Mouse (Mus musculus) CD8-positive naive resting alpha-beta T cell, adult 2 months (primary cell): ENCODE results near the gene Abhd12.

ENCODE experiments used
- DNase-seq, 2 experiments: peaks; one replicate each; pipeline ENCODE4 v3.0.0; 2022; ENCODE audit warnings: low read depth in 2 of 2, low spot score in 2 of 2

Gene Abhd12

DNA sequence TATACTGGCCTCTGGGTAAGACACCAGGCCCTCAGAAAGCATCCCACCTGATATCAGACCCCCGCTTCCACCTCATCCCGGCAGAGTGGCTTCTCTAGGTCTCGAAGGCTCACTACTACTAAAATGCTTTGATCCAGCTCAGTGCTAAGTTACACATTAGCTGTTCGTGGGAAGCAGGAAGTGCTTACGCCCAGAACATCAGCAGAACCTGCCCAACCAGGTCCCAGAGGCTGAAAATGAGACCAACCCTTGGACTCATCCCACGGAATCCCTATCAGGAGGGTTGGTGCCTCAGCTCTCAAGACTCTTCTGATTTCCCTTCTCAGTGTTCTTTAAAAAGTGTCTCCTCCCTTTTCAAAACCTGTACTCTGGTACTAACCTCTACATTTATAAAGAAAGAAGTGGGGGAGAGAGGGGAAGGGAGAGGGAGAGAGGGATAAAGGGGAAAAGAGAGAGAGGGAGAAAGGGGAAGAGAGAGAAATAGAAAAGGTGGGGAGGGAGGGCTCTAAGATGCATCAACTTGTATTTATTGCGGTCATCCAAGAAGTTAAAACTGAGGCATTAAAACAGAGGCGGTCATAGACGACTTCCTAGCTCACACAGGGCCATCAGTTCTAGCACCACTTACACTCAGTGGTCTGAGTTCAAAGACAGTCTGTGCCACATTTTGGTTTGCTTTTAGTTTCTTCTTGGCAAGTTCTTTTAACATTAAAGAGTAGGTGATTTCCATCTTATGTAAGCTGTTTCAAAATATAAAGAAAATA is 45.6 kb downstream of the Abhd12 start:
- DNase-seq, result no peak

DNA sequence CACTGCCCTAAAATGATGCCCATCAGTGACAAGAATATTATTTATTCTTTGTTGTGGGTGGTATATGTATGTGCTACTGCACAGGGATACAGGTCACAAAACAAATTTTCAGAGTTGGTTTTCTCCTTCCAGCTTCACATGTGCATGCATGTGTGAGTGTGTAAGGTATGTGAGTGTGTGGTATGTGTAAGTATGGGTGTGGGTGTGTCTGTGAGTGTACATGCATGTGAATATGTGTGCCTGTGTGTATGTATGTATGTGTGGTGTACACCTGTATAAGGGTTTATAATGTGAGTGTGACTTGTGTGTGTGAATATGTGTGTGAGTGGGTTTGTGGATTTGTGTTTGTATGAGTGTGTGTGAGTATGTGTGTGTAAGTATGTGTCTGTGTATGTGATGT is 49.4 kb downstream of the Abhd12 start:
- DNase-seq, result no peak

DNA sequence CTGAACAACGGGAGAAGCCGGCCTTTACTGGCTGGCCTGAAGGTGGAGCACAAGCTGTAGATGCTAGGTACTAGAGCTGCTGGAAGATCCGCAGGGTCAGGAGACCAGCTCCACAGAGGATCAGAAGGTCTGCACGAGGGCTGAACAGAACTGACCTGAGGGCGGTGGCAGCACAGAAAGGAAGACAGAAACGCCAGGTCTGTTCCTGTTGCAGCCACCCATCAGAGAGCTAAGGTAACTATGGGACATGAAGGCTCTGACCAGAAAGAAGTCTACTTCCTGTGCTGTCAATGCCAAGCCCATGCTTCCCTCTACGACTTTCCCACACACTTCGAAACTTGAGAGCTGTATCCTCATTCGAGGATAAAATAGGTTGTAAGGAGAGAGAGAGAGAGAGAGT is 53.3 kb downstream of the Abhd12 start:
- DNase-seq, result no peak

GRCm38 (mm10) chr2:150847436-150847995 is 57.0 kb downstream of the Abhd12 start:
- DNase-seq, result no peak

DNA sequence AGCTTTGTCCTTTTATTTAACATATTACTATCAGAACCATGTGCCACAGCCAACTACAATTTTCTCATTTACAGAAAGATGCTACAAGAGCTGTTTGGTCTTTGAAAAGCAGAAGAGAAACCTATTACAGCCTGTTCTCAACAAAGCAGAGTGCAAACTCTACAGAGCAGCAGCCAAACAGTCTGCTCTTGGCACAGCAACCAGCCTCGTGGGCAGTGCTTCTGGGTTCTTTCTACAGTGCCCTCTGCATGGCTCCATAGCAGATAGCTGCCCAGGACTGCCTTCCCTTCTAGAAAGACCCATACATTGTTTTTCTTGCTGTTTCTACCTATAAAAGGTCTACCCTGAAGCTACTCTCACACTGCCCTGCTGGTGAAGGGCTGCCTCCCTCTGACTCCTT is 59.7 kb downstream of the Abhd12 start:
- no peak for DNase-seq

DNA sequence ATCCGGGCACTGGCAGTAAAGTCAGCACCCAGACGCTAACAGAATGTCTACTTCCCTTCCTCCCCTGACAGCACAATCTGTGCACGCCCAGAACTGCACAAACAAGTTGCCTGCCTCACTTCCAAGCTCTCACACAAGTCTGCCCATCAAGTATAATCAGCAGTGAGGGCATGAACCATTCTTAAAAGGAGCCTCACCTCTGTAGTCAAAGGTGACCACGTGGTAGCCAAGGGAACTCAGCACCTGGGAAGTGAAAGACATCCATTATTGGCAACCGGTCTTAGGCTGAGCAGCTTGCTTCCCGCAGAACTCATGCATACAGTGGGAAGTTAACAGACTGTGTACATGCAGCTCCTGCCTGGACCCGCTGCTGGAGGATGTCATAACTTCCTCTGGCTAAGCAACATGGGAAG is 62.5 kb downstream of the Abhd12 start:
- DNase-seq, result no peak

DNA sequence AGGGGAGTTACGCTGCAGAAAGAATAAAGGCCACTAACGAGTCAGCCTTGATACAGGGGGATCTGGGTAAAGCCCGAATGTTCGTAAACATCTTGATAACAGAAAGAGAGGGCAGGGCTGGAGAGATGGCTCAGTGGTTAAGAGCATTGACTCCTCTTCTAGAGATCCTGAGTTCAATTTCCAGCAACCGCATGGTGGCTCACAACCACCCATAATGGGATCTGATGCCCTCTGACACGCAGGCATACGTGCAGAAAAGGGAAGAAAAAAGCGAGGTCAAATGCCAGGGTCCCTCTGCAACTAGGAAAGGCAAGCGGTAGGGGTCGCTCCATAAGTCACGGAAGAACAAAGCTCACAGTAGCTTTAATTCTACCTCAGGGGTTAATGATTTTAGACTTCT is 63.4 kb downstream of the Abhd12 start:
- DNase-seq, result no peak

DNA sequence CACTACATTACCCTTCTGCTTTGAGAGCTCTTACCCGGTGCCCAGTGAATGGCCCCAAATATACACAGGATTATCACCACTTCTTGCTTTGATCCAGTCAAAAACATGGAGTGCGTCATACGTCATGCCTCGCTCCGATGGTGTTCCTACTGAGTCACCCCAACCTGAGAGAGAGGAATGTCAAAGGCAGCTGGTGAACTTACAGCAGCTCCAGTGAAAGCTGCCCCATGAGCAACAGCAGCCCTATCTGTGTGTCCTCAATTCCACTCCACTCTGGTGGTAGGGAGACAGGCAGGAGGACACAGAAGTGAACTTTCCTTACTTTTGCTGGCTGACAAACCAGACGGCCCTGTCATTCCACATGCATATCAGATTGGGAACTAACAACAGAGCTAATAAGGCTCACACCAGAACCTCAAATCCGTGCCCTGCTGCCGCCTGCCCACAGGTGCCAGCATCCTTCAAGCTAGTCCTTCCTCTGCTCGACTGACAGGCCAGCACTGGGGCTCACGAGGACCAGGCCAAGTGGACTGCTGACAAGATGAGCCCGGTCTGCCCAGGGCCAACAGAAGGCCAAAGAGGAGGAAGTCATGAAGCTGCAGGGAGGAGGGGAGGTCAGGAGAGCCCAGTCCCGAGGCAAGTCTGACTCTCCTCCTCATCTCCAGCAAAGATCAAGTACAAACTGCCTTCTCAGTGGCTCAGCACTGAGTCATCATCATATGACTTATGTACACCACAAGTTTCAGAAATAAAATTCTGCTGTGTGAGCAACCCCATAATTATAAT is 64.7 kb downstream of the Abhd12 start:
- no peak for DNase-seq

- DNase-seq, result no peak
Measured at GRCm38 (mm10) chr2:150837781-150838180, 66.8 kb downstream of the Abhd12 start.

DNA sequence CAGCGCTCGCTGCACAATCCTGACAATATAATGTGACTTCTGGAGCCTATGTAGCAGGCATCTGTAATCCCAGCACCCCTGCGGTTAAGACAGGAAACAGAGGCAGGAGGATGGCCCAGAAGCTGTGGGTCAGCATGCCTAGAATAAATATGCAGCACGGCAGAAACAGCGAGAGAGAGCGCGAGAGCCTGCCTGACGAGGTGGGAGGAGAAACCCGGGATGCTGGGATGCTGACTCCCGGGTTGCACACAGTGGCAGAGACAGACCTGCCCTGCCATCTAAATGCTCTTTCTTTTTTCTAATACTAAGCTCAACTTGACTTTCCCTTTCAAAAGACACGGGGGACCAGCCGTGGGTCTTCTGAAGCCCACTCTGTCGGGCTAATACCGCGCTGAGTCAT is 67.6 kb downstream of the Abhd12 start:
- no peak for DNase-seq

DNA sequence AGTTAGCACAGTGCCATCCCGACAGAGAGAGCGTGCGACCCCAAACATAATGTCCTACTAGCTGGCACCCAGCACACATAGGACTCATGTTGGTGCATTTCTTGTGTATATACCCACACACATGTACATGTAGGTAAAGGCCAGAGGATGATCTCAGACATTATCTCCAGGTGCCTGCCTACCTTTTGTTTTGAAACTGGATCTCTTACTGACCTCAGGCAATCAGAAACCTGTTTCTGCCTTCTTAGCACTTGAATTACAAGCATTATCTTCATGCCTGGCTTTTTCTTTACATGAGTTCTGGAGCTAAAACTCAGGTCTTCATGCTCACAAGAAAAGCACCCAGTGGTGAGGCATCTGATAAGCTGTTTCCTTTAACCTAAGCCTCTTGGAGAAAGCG is 68.6 kb downstream of the Abhd12 start:
- DNase-seq, result no peak

DNA sequence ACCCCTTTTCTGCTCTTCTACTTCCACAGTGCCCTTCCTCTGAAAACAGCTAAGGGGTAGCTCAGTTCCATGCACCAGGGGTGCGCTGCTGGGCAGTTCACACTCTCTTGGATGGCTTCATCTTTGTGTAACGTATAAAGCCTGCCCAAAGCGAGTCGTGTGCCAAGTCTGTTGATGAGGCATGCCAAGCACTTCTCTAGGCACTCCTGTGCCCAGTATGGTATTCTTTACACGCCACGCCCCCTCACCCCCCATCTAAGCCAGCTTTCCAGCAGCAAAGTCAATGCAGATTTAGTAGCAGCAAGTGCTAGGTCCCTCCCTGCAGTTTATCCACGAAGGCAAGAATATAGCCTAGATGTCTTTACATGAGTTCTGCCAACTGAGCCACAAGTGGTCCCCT is 69.9 kb downstream of the Abhd12 start:
- DNase-seq, result no peak

GRCm38 (mm10) chr2:150832029-150832428 is 72.5 kb downstream of the Abhd12 start:
- DNase-seq, result no peak

DNA sequence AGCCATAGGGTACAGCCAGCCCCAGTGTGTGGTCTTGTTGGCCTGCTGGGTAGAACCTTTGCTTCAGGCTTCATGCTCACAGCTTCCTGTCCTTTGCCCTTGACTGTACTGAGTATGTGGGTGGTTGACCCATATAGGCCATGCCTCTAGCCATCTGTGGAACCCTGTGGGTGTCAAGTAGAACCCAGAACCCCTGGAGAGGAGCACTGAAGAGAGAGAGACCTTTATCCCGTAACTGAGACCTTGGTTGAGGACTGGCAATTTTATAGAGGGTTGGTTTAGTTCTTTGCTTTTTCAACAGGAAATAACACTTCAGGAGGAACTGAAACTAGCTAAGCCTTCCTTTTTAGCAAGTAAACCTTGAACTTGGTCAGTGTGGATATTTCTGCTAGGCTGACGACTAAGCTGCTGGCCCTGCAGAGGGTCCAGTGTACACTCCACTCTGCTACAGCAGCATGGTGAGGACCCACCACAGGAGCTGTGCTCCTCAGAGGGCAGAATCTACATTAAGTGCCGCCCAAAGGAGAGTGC is 73.6 kb downstream of the Abhd12 start:
- no peak for DNase-seq

GRCm38 (mm10) chr2:150830011-150830410 is 74.5 kb downstream of the Abhd12 start:
- DNase-seq, result no peak

GRCm38 (mm10) chr2:150828654-150829053 is 75.9 kb downstream of the Abhd12 start:
- no peak for DNase-seq

GRCm38 (mm10) chr2:150828164-150828563 is 76.4 kb downstream of the Abhd12 start:
- DNase-seq, result no peak

GRCm38 (mm10) chr2:150826426-150826825 is 78.1 kb downstream of the Abhd12 start:
- DNase-seq, result no peak

- DNase-seq, result no peak
Measured at GRCm38 (mm10) chr2:150822987-150823386, 81.6 kb downstream of the Abhd12 start.

- DNase-seq, result no peak
Measured at GRCm38 (mm10) chr2:150820720-150821119, 83.8 kb downstream of the Abhd12 start.

DNA sequence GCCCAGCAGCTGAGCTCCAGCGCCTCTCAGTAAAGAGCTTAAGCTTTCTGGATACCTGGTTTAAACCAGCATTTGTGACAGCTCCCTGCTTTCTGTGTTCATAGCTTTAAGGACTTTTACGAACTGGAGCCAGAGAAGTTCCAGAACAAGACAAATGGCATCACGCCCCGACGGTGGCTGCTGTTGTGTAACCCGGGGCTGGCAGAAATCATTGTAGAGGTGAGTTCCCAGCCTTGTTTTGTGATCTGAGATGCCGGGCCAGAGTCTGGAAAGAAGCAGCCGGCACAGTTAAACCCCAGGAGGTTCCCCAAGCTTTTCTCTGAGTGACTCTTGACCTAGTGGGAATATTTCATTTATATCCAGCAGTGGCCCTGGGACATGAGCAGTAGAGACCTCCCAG is 85.8 kb downstream of the Abhd12 start:
- DNase-seq, result no peak
